Mouse (Mus musculus): ENCODE measurements around the gene Gpc6.

- TF ChIP-seq ZC3H11A (IDR thresholded peaks at IDR 0.05; ENCODE audit: low read depth, low read length) (no peak), POLR2A (IDR thresholded peaks at IDR 0.05; ENCODE audit: low read depth, low read length) (no peak), PAX5 (IDR thresholded peaks at IDR 0.05; ENCODE audit: low read length) (no peak), RCOR1 (conservative IDR thresholded peaks at IDR 0.05; ENCODE audit: low read depth, low read length) (no peak), ELF1 (IDR thresholded peaks at IDR 0.05; ENCODE audit: low read depth, low read length) (no peak), CTCF (conservative IDR thresholded peaks at IDR 0.05 in 1 of 2, IDR thresholded peaks at IDR 0.05 in 1 of 2; ENCODE audit: low read depth in 2 of 2, low read length in 2 of 2) (no peak), MAZ (IDR thresholded peaks at IDR 0.05; ENCODE audit: low read depth, low read length) (no peak), E2F4 (IDR thresholded peaks at IDR 0.05; ENCODE audit: insufficient replicate concordance, low read depth, low read length) (no peak), EP300 (IDR thresholded peaks at IDR 0.05; ENCODE audit: low read length) (no peak), MAX (IDR thresholded peaks at IDR 0.05; ENCODE audit: low read length) (no peak)
Measured at GRCm38 (mm10) chr14:117650141-117650540, 725.0 kb downstream of the Gpc6 start.

Data from CH12.LX (cell line).